Mouse (Mus musculus) neural tube, embryonic 15.5 days (tissue): Measurements from ENCODE around the gene Bbx. TPM values are rescaled to one million over a fixed set of nuclear protein-coding genes. Genes with fewer than 3 reads are reported as not detected.

Experiments used
- ATAC-seq: fragments of 200-750 bp; cut with Nextera tagmentation; 2 replicates; pipeline ENCODE4 v1.8.0; 2017; ENCODE audit warnings: mild to moderate bottlenecking, moderate TSS enrichment, moderate library complexity; ENCODE audit not compliant: low FRiP score
- H3K27ac ChIP-seq: fragments of 300-500 bp; sonication (generic); replicated peaks from 2 replicates; pipeline ENCODE4 v1.5.1; 2015; ENCODE audit warnings: mild to moderate bottlenecking, inconsistent platforms
- H3K27me3 ChIP-seq: fragments of 300-500 bp; sonication (generic); replicated peaks from 2 replicates; pipeline ENCODE4 v1.6.1; 2015; ENCODE audit warnings: inconsistent platforms
- H3K36me3 ChIP-seq: fragments of 300-500 bp; sonication (generic); 2 replicates; pipeline ENCODE4 v1.6.1; 2015; ENCODE audit warnings: inconsistent platforms
- H3K4me1 ChIP-seq: fragments of 300-500 bp; sonication (generic); 2 replicates; pipeline ENCODE4 v1.6.1; 2015; ENCODE audit warnings: inconsistent platforms
- H3K4me2 ChIP-seq: fragments of 300-500 bp; sonication (generic); 2 replicates; pipeline ENCODE4 v1.6.1; 2015; ENCODE audit warnings: inconsistent platforms, mild to moderate bottlenecking, moderate library complexity
- H3K4me3 ChIP-seq: fragments of 300-500 bp; sonication (generic); replicated peaks from 2 replicates; pipeline ENCODE4 v1.5.1; 2015; ENCODE audit warnings: mild to moderate bottlenecking, inconsistent platforms
- H3K9ac ChIP-seq: fragments of 300-500 bp; sonication (generic); replicated peaks from 2 replicates; pipeline ENCODE4 v1.6.1; 2015; ENCODE audit warnings: mild to moderate bottlenecking, inconsistent platforms
- H3K9me3 ChIP-seq: fragments of 300-500 bp; sonication (generic); replicated peaks from 2 replicates; pipeline ENCODE4 v1.6.1; 2016; ENCODE audit warnings: inconsistent platforms
- WGBS: fragments of 180-500 bp; shearing (Covaris S2); methylation state at CpG from one replicate; pipeline ENCODE4 v1.1.7; 2015; ENCODE audit warnings: mixed read lengths; 5-methylcytosine and 5-hydroxymethylcytosine counted together
- polyA plus RNA-seq: library from polyadenylated mRNA; unstranded; fragments of >200 nt; fragmentation: Nextera tagmentation; extraction: Ambion mirVana; gene quantifications from 2 replicates; pipeline ENCODE4 v1.2.1, GENCODE M21; 2015

Bbx gene
- polyA plus RNA-seq, 1 experiment from 2014 or later, result 15.4 TPM

DNA sequence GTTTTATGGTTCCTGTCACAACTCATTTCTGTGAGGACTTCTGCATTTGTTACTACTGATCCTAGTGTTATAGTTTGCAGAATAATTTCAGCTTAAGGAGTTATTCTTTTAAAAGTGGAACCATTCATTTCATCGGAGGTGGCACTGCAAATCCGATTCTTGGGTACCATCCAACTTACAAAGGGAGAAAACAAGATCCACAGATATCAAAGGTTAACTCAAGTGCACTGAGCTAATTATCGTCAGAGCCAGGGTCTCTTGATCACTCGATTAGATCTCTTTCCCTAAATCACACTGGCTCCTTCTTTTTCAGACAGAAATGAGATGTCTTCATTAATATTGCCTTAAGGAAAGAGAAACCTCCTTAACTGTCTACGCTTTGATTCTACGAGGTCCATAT, 123.9 kb downstream of the Bbx start:
- H3K9ac ChIP-seq, result no peak overlapping the region
- ATAC-seq, result no peak
- no peaks in the 10 kb centered on the region for H3K27me3 ChIP-seq
- H3K4me1 ChIP-seq, result no peaks in the 10 kb centered on the region
- WGBS, result 89% methylated on average over 6 of the region's 6 CpGs
- no peak overlapping the region for H3K4me2 ChIP-seq
- H3K4me3 ChIP-seq, result no peak overlapping the region
- H3K27ac ChIP-seq, result no peak overlapping the region
- H3K9me3 ChIP-seq, result no peaks in the 10 kb centered on the region
- no peaks in the 10 kb centered on the region for H3K36me3 ChIP-seq

DNA sequence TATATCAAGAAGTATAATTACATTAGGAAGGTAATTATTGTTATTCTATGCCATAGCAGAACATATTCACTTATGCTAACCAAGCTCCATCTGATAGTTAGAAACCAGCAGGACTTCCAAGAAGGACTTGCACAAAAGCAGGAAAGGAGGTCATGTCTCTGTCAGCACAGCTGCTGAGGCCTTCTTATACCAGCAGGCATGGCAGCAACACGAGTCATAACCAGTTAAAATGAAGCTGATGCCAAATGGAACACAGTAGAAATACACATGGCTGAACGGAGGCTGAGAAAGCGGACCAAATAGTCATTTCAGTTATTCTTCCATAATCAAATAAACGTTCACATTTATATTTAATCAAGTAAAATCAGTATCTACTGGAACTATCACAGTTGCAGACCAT, 125.0 kb downstream of the Bbx start:
- H3K4me1 ChIP-seq, result no peaks in the 10 kb centered on the region
- ATAC-seq, result no peak
- no peak overlapping the region for H3K4me2 ChIP-seq
- H3K27me3 ChIP-seq, result no peaks in the 10 kb centered on the region
- 83% methylated on average over 4 of the region's 4 CpGs for WGBS
- H3K36me3 ChIP-seq, result no peaks in the 10 kb centered on the region
- no peak overlapping the region for H3K9ac ChIP-seq
- H3K27ac ChIP-seq, result no peak overlapping the region
- no peaks in the 10 kb centered on the region for H3K9me3 ChIP-seq
- no peak overlapping the region for H3K4me3 ChIP-seq

DNA sequence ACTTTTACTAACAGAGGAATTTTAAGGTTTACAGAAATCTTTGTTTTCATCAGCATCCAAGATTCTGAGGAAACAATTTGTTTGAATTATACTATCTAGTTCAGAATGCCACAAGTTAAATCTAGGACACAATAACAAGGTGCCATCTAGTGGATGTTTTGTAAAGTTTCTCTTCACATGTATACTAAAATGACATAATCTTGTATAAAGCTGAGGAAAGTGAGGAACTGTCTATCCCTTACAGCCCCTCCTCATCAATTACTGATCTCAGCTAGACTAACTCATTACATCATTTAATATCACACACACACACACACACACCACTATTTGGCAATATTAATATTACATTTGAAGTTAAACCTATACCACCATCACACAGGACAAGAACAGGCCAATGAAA, 125.5 kb downstream of the Bbx start:
- no peaks in the 10 kb centered on the region for H3K36me3 ChIP-seq
- no peak overlapping the region for H3K4me2 ChIP-seq
- no peaks in the 10 kb centered on the region for H3K9me3 ChIP-seq
- no peaks in the 10 kb centered on the region for H3K4me1 ChIP-seq
- ATAC-seq, result peak; percentile 24; the same call in 1 of the 2 replicates
- H3K27ac ChIP-seq, result no peak overlapping the region
- H3K9ac ChIP-seq, result no peak overlapping the region
- H3K27me3 ChIP-seq, result no peaks in the 10 kb centered on the region
- H3K4me3 ChIP-seq, result no peak overlapping the region

DNA sequence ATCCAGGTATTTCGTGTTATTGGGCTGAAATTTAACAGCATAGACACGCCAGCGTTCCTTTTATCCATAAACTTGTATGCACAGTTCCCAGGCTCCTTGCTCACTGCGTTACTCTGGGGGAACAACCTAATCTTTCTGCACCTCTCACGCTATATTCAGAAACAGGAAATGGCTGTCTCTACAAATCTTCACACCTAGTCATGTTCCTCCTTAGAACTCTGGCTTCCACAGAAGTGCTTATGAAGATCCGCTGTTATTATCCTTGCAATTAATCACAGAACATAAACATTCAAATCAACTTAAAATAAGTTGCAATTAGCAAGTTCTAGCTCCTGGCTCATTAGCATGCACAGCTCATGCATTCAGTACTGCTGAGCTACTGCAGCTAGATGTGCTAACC, 127.0 kb downstream of the Bbx start:
- no peaks in the 10 kb centered on the region for H3K4me1 ChIP-seq
- no peak overlapping the region for H3K27ac ChIP-seq
- H3K9me3 ChIP-seq, result no peaks in the 10 kb centered on the region
- no peak overlapping the region for H3K9ac ChIP-seq
- no peaks in the 10 kb centered on the region for H3K27me3 ChIP-seq
- ATAC-seq, result no peak
- H3K4me3 ChIP-seq, result no peak overlapping the region
- H3K36me3 ChIP-seq, result no peaks in the 10 kb centered on the region
- 86% methylated on average over 6 of the region's 6 CpGs for WGBS
- H3K4me2 ChIP-seq, result no peak overlapping the region

DNA sequence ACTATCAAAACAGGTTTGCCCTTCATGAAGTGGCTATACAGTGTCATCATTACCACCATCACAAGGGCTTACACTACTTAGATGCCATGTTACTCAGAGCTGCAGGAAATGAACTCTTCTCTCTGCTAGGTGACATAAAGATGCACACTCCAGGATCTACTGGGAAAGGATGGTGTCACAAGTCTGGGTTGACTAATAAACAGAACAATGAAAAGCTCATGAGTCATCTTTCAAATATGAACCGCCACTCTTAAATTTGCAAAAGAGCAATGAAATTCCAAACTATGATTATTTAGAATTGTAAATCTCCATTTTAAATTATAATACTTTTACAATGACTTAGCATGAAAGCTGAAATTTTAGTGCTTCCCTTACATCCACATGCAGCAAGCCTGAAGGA, 129.6 kb downstream of the Bbx start:
- H3K9ac ChIP-seq, result no peak overlapping the region
- H3K27me3 ChIP-seq, result no peaks in the 10 kb centered on the region
- no peak overlapping the region for H3K4me2 ChIP-seq
- H3K9me3 ChIP-seq, result no peaks in the 10 kb centered on the region
- H3K4me3 ChIP-seq, result no peak overlapping the region
- no peak overlapping the region for H3K27ac ChIP-seq
- WGBS, result 98% methylated on average over 1 of the region's 1 CpGs
- ATAC-seq, result no peak
- no peaks in the 10 kb centered on the region for H3K4me1 ChIP-seq
- no peaks in the 10 kb centered on the region for H3K36me3 ChIP-seq

DNA sequence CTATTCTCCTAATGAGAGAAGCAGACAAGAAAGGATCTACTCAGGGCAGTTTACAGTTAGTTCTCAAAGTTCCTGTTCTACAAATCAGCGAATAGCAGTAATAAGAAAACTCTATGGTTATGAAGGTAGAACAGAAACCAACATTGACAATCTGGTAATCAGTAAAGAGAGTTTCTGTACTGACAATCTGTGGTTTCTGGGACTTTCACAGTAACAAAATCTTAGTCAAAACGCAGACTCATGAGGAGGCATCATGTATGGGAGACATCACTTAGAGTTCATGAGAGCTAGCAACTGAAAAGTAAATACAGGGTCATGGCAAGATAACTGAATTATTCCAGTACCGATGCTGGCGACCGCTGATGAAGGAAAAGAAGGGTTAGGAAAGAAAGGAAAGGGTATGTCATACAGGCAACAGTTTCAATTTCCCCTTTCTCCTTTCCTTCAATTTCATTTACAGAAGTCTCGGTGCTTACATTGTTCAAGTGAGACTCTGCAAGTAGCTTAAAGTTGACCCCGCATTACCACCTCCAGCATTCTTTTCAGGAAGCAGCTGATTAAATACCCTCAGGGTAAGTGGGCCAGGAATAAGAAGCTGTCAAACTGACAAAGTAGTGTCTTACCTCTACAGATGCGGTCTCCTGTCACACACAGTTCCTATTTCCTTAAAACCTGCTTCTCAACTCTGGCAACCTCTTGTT, 133.3 kb downstream of the Bbx start:
- no peaks in the 10 kb centered on the region for H3K27me3 ChIP-seq
- H3K4me1 ChIP-seq, result no peaks in the 10 kb centered on the region
- H3K4me3 ChIP-seq, result no peak overlapping the region
- no peaks in the 10 kb centered on the region for H3K36me3 ChIP-seq
- no peak overlapping the region for H3K27ac ChIP-seq
- WGBS, result 87% methylated on average over 8 of the region's 8 CpGs
- H3K9ac ChIP-seq, result no peak overlapping the region
- no peak for ATAC-seq
- H3K9me3 ChIP-seq, result no peaks in the 10 kb centered on the region
- H3K4me2 ChIP-seq, result no peak overlapping the region

DNA sequence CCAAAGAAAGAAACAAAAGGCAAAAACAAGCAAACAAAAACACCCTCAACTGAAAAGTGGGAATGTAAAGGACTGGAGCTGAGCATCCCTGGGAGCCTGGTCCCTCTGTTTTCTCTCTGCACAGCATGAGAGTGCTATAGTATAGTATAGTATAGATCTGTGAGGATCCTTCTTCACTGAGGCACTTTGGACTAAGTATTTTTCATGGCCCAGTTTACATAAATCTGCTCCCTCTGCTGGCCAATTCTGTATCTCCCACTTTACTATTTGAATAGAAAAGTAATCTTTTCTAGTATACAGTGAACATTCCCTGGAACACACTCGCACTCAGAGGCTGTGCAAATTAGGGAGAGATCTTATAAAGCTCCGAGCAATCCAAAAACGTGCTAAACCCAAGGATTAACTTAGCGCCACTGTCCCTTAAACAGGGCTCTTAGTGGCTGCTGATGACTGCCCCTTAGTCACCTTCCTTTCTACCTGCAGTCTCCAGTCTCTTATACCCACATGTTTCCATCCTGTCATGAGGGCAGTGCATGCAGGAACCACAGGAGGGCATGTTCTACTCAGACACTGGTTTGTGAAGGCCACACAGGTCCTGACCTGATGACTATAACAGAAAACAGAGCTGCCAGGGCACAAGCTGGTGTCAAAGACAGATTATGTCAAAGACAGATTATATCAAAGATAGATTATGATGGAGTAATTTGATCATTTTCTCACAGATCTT, 138.5 kb downstream of the Bbx start:
- H3K4me2 ChIP-seq, result no peak overlapping the region
- no peaks in the 10 kb centered on the region for H3K9me3 ChIP-seq
- no peak overlapping the region for H3K9ac ChIP-seq
- H3K4me3 ChIP-seq, result no peak overlapping the region
- no peaks in the 10 kb centered on the region for H3K4me1 ChIP-seq
- H3K27me3 ChIP-seq, result no peaks in the 10 kb centered on the region
- 91% methylated on average over 4 of the region's 4 CpGs for WGBS
- no peaks in the 10 kb centered on the region for H3K36me3 ChIP-seq
- no peak overlapping the region for H3K27ac ChIP-seq
- no peak for ATAC-seq

DNA sequence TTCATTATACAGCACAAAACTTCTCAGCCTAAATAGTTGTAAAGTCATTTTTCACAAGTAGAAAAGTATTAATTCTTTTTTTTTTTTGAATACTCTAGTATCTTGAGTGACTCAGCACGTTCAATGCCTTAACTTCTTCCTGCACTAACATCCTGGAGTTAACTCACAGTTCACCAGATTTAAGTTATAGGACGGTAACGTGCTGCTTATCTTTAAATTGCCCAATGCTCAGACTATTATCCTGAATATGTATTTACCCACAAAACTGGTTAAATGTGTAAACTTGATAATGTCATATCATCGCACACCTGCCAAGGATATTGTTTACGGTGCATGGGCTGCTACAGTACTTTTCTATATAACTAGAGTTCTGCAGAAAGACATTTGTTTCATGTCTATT, 139.4 kb downstream of the Bbx start:
- Histone ChIP-seq H3K9me3 (no peaks in the 10 kb centered on the region), H3K36me3 (no peaks in the 10 kb centered on the region), H3K4me3 (no peak overlapping the region), H3K27ac (no peak overlapping the region), H3K27me3 (no peaks in the 10 kb centered on the region), H3K4me2 (no peak overlapping the region), H3K4me1 (no peaks in the 10 kb centered on the region), H3K9ac (no peak overlapping the region)
- no peak for ATAC-seq
- WGBS, result 97% methylated on average over 5 of the region's 5 CpGs

DNA sequence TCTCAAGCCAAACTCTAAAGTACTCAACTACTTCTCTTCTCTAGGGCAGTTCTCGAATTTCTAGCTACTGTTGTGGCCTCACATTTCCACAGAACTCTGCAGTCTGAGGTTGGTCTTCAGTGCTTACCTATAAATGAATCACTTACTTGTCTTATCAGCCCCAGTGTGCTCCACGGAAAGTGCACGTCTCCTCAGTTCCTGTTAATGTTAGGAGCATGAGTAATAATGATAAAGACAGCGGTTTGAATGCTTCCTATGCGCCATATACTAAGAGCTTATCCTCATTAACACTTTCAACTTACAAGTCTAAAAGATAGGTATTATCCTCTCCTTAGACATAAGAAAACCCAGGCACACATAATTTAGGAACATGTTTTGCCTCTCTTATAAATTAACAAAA, 142.4 kb downstream of the Bbx start:
- no peak overlapping the region for H3K9ac ChIP-seq
- no peak overlapping the region for H3K4me3 ChIP-seq
- no peak overlapping the region for H3K27ac ChIP-seq
- H3K27me3 ChIP-seq, result no peaks in the 10 kb centered on the region
- no peak overlapping the region for H3K4me2 ChIP-seq
- ATAC-seq, result no peak
- WGBS, result 82% methylated on average over 5 of the region's 5 CpGs
- H3K9me3 ChIP-seq, result no peaks in the 10 kb centered on the region
- no peaks in the 10 kb centered on the region for H3K36me3 ChIP-seq
- H3K4me1 ChIP-seq, result no peaks in the 10 kb centered on the region

DNA sequence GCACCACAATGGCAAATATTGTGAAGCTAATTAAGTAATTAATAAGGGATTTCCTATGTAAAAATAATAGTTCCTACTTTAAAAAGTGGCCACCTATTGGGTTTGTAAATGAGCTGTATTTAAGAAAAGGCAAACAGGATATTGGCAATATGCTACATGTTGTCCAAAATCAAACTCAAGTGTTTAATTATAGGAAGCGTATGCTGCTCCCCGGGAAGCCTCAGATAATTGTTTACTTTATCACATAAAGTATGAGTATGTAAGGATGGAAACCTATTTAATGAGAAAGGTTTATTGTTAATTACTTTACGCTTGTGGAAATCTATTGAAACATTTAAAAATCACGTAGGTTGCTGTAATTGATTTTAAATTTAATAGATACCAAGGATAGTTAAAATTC, 159.4 kb downstream of the Bbx start:
- no peak overlapping the region for H3K9ac ChIP-seq

DNA sequence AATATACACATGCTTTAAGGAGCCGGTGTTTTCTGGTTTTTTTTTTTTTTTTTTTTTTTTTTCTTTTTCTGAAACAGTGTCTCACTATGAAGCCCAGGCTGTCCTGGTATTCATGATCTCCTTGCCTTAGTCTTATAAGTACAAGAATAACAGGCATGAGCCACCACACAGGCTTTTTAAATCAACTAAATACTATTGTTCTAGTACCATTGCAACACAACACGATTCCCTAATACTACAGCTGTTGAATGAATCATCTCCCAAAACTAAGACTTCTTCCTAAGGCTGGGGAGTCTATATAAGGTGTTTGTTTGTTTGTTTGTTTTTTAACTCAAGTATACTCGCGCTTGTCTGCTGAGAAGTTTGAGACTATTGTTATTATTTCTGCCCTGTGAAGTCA, 169.5 kb downstream of the Bbx start:
- no peak for ATAC-seq
- H3K4me3 ChIP-seq, result no peak overlapping the region
- H3K4me2 ChIP-seq, result no peak overlapping the region
- no peaks in the 10 kb centered on the region for H3K36me3 ChIP-seq
- H3K4me1 ChIP-seq, result no peaks in the 10 kb centered on the region
- no peak overlapping the region for H3K9ac ChIP-seq
- H3K27ac ChIP-seq, result no peak overlapping the region
- no peaks in the 10 kb centered on the region for H3K9me3 ChIP-seq
- H3K27me3 ChIP-seq, result no peaks in the 10 kb centered on the region
- WGBS, result 93% methylated on average over 4 of the region's 4 CpGs

More for the DNA sequence above, 159.4 kb downstream of the Bbx start:
- Histone ChIP-seq H3K9me3 (no peaks in the 10 kb centered on the region), H3K4me2 (no peak overlapping the region), H3K36me3 (no peaks in the 10 kb centered on the region), H3K27ac (no peak overlapping the region), H3K27me3 (no peaks in the 10 kb centered on the region), H3K4me1 (no peaks in the 10 kb centered on the region), H3K4me3 (no peak overlapping the region)
- 46% methylated on average over 4 of the region's 4 CpGs for WGBS
- peak; percentile 57; the same call in 1 of the 2 replicates for ATAC-seq

DNA sequence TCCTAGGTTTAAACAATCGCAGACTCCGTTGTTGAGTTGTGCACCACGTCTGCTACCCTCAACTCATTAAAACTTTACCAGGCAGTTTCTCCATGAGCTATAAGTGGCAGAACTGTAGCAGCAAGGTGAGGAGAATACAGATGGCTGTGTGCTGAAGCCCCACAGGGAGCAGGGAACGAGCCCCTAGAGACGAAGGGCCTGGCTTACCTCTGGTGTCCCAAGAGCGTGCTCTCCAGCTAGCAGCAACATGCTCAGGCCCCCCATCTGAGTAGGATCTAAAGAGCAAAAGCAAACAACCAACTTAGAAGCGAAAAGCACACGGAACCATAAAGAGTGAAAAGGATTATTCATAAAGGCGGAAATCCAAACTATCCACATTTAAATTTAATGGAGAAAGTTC, 170.0 kb downstream of the Bbx start:
- Histone ChIP-seq H3K9ac (no peak overlapping the region), H3K9me3 (no peaks in the 10 kb centered on the region), H3K27me3 (no peaks in the 10 kb centered on the region), H3K36me3 (no peaks in the 10 kb centered on the region), H3K4me3 (no peak overlapping the region), H3K27ac (no peak overlapping the region), H3K4me1 (no peaks in the 10 kb centered on the region), H3K4me2 (no peak overlapping the region)
- WGBS, result 90% methylated on average over 9 of the region's 9 CpGs
- ATAC-seq, result no peak
